Mouse (Mus musculus) right cerebral cortex, adult 2 months (tissue): ENCODE measurements at regions not wholly inside any gene's neighbourhood (a gene's known extent, or its start where the extent isn't known, plus 50 kb on each side); places are given as distances from the start of the nearest gene placed in this dataset.

Experiments used
- DNase-seq, 2 experiments: peaks; one replicate each; pipeline ENCODE4 v3.0.0; 2021 to 2022; ENCODE audit warnings: low spot score in 2 of 2

DNA sequence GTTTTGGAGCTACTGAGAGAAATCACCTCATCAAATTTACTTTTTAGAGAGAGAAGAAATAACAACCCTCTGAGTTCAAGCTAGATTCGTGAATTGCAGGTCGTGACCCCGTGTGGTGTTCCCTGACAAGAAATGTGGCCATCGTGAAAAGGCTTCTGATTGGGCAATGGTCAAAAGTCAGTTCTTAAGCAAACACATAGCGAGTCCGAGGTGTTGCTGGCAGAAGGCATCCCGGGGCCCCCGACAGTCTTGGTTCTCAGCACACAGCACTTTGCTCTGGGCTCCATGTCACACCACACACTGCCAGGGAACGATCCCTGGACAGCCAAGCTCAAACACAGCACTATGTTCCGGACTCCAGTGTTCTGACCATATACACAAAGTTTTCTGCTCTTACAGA, 320.0 kb downstream of the Etnk1 start:
- DNase-seq: no peak

DNA sequence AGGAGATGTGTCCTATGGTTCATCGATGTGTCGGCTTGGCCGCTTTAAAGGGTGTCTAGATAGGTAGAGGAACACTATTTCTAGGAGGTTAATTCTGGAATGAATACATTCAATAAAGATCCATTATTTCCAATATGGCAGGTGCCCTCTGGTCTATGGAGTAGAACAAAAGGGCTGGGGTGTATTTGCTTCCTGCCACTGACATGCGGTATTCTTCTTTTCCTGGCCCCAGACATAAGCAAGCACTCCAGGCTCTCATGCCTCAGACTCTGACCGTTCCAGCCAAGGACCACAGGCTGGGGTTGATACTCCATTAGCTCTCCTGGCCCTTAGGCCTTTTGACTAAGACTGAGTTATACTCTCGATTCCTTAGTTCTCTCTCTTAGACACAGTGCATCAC, 323.0 kb downstream of the Etnk1 start:
- no peak for DNase-seq

DNA sequence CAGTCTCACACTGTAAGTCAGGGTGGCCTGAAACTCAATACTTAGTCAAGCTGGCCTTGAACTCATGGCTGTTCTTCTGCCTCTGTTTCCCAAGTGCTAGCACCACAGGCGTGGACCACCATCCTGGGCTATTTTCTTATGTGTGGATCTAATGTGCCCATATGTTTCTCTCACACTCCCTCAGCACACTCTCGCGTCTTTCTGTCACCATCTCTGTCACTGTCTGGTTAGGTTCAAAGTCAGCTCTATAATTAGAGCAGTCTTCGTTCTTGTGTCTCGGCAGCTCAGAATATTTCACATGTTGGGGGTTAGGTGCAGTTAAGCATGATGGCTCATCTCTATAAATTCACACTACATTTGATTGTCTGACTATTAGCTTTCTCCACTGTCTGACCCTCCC, 324.4 kb downstream of the Etnk1 start:
- DNase-seq: no peak

DNA sequence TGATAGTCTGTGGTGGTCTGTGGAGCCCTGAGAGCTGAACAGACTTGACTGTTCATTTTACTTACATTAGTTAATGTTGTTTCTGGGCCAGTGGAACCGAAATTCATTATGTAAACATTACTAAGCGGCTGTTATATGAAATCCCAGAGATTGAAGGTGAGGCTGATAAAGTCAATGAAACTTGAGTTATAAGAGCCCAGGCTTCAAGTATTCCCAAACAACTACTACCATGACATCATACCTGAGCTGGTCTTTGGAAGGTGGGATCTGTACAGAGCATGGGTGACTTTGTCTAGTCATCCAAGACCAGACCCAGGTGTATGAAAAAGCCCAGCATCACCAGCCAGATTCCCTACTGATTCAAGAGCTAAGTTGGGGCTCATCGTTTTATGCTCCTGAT, 326.5 kb downstream of the Etnk1 start:
- no peak for DNase-seq

DNA sequence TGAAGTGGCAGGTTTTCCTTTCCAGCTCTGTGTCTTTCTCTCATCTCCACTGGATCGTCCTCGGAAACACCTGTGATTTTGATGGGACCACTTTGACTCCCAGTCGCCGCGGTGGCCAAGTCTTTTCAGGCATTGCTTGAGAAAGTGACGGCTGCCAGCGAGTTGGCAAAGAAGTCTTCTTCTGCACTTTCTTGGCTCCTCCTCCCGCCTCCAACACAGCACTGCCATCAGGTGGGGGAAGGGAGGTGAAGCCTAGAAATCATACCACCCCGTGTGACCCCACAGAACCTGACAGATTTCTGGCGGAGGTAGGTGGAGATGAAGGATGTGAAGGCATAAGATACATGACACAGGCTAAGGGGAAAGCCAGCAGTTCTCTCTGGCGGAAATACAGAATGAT, 327.3 kb downstream of the Etnk1 start:
- DNase-seq: no peak

DNA sequence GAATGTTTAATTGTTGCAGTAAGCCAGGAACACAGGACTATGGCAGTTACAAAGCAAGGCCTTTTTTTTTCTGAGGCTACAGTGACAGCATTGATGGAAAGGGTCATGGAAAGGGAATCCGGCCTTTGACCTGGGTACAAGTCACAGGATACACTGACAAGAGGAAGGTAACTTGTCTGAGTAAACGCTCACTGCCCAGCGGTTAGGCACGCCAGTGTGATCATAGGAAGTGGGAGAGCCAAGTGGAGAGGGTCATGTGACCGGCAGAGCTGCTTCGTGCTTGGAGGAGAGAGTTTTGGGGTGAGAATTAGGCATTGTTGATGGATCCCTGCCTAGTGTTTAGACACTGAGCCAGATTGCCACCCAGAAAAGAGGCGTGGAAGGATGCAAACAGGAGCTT, 327.9 kb downstream of the Etnk1 start:
- DNase-seq: no peak

DNA sequence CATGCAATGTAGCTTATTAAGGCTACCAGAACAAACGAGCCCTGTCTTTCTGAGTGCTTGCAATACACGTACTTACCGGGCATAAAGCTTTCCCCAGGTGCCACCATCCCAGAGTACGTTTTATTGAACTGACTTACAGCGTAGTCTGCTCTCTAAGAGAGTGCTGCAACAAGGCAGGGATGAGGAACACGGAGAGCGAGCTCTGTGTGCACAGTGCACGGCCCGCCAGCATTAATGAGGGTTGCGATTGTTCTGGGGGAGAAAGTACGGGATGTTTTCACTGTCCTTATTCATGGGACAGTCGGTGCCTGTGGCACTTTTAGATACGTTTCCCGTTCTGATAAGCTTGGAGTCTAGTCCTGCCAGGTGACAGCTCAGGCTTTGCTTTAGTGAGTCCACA, 331.7 kb downstream of the Etnk1 start:
- DNase-seq: no peak

DNA sequence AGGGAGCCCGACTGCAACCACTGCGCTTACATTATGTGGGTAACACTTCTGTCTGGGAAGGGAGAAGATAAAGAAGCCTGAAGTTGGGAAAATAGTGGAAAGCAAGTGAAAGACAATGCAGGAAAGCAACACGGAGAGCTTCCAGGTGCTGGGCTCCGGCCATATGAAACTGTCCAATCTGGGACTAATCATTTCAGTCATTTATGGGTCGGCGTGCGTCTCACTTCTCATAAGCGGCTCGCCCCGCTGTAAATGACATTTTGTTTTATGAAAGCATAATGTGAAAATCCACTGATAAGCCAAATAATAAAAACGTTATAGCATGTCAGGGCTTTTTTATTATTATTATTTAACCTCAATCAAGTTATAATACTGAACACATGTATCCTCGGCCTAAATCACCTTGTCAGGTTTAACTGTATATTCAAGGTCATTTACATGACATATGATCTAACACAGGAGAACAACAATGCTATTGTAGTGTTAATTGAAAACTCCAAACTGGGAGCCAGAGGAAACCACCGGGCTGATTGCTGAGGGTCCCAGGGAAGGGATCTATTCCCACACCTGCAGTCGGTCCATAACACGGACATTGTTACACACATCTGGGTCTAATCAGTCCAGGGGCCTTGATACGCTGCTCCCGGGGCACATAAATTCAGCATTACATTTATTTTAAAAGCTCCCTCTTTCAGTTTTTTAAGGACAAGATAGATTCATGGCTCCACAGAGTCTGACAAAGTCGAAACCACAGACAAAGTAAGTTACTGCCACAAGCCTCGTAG, 332.4 kb downstream of the Etnk1 start:
- DNase-seq: no peak

DNA sequence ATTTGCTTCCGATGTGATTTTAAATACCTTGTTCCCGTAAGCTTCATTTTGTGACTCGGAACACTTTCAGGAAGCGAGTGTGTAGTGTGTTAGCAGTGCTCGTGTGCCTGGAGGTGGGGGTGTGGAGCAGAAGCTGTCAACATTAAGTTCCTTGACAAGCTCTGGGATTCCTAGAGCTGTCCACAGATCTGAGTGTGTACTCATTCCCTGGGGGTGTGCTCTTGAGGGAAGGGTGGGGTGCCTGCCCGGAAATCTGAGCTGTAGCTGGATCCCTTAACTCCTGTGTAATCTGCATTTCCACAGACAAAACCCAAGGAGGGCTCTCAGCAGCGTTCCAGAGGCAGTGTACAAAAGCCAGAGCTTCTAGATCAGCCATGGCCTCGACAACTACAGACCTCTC, 335.8 kb downstream of the Etnk1 start:
- no peak for DNase-seq

DNA sequence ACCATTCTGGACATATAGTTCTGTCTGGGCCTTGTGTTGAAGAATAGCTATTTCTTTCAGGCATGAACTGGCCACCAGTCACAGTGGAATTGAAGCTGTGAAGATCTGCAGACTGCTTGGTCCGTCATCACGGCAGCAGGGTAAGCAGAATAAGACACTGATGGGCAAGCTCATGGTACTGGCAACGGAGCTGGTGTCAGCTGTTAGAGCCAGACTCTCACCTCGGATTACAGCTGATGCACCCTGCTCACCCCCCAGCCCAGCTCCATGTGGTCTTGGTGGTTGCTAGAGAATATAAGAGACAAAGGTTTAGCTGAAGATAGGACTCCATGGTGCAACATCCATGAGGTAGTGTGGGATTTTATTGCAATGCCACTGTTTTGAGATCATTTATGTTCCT, 336.9 kb downstream of the Etnk1 start:
- DNase-seq: no peak

DNA sequence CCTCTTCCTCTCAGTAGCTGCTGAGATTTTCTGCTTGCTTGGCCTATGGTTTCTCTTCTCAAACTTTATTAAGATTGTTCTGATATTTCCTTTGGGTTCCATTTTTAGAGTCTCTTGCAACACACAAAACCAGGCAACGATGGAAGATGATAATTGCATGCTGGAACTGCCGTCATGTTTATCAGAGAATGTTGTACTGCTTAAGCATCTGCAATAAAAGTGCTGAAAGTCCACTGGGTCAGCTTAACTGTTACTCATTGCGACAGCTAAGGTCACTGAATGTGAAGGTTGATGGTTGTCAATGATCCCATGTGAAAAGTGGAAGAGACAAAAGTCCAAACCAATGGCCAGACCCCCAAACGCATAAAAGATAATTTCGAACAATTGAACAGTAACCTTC, 346.4 kb downstream of the Etnk1 start:
- no peak for DNase-seq

DNA sequence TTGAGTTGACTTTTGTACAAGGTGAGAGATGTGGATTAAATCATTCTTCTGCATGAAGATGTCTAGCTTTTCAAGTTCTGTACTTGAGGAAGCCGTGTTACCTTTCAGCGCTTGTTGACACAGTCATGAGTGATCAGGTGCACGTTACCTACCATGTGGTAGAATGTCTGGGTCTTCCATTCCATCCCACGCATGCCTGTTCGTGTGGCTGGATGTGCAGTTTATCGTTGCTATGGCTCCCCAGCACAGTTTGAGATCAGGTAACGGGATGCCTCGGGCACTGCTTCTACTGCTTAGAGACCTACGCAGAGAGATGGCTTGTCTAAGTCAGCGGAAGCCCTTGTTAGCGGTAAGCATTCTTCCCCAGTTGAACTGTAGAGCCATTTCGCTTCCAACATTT, 348.1 kb downstream of the Etnk1 start:
- DNase-seq: no peak

DNA sequence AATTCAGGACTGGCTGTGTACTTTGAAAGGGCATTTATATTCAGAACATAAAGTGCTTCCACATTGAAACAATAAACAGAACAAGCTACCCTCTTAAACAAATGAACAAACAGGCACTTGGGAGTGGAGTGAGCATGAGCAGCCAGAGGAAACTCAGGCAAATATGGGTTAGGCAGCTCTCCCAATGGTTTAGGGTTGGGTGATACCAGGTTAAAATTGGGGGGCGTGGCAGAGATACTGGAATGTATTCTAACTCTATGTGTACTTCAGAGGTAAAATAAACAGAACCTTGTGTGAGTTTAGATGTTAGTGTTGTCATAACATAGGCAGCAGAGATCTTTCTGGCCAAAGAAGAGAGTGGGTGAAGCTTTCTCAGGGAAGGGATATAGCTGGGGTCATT, 349.7 kb downstream of the Etnk1 start:
- no peak for DNase-seq

DNA sequence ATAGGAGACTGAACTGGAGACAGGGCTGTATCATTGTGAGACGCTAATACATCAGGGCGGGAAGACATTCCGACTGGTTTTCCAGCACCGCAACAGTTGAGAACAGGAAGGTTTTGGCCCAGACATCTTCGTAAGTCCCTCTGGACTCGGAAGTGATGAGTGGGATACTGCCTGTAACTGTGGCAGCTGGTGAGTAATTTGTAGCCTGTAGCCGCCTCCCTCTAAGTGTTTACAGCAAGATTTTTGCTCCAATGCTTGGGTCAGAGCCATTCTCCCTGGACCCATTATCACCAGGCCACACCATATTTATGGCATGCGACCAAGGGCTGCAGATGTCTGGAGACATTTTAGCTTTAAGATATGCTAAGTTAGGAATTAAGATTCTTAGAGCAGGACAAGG, 351.5 kb downstream of the Etnk1 start:
- no peak for DNase-seq

DNA sequence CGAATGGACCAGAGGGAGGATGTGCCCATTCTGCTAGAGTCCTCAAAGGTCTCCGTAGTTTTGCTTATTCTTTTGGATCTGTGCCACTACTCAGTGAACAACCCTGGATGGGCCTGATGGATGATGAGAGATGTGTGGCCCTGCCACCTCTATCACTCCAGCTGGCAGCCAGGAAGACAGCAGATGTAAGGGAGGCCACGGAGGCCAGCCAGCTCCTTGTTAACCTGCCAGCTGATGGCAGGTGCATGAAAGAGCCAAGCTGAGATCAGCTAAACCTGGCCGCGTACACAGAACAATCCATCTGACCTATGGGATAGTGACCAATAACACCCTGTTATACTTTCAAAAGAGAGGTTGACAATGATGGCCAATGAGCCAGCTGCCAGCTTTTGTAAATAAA, 352.6 kb downstream of the Etnk1 start:
- no peak for DNase-seq

DNA sequence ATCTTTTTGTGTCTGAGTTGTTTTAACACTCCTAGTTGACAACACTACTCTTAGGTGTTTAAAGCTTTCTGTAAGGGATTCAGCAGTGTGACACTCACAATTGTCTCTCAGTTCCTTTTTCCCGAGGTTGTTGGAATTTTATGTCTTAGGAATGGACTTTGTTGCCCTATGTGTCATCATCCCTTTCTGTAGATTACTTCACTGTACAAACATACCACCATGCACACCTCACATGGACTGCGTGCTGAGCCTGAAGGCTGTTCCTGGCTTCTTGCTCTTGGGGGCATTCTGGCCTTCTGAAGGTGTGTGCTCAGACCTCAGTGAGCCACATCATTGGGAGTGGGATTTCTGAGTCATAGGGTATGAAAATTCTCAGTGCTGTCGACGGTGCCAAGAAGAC, 358.1 kb downstream of the Etnk1 start:
- no peak for DNase-seq

DNA sequence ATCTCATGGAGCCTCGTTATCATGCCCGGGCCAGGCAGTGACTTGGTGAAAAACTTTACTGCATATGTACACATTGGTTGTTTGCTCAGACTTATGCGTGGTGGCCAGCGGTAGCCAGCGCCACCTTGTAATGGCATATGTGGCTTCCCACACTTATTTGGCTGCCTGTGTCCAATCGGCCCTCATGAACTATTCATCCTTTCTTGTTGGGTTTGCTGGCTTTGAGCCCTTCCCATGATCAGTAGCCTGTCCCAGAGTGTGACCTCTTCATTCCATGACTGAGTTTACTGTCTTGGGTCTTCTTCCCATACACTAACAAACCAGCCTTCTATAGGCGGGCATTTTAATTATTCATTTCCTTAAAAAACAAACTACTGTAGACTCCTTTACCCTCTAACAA, 361.9 kb downstream of the Etnk1 start:
- no peak for DNase-seq

DNA sequence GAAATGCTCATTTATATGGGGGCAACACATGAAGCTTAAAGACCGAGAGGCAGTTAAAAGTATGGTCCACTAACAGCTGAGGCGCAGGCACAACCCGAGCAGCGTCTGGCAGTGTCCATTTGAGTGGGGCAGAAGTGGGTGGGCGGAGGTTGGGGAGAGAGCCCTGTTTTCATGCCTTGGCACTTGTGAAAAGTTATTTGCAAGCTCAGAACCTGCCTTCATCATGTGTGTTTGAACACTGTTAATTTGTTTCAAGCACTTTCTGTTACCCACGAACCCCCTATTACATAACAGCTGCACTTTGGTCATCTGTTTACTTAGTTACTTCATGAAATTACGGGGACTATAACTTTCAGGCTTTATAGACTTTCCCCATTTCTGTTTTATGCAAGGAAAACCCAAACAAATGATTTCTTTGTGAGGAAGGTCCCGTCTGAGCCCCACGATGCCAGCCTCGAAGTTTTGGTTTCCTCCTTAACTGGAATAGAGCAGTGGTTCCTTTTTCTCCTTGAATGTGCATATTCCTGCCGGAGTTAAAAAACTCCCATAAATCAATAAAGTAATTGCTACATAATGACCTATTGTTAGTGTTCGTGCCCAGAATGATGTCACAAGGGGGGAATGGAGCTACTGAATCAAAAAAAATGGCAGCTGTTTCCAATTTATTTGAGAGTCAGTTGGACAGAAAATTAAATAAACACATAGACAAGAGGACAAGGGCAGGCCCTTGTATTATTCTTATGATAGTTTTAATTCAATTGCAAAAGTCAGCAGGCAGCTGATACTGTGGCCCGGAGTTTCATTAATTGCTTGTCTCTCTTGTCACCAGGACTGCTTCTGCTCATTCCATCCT, 363.6 kb downstream of the Etnk1 start:
- no peak for DNase-seq

DNA sequence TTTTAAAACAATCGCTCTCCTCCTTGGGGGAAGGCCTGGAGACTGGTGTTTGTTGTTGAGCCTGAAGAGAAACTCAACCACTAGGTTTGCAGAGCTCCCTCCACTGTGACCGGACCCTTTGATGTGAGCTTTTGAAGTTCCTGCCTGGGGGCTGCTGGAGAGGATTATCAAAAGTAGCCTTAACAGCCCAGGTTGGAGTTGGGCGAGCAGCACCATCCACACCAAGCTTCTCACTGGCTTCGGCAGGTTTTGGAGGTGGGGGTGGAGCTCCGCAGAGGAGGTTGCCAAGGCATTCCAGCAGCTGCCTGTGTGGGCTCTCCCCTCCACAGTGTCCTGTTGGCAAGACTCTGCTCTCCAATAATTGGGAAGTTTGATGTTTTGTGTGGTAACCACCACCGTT, 364.5 kb downstream of the Etnk1 start:
- DNase-seq: peak in 1 of 2 experiments; percentile 25

DNA sequence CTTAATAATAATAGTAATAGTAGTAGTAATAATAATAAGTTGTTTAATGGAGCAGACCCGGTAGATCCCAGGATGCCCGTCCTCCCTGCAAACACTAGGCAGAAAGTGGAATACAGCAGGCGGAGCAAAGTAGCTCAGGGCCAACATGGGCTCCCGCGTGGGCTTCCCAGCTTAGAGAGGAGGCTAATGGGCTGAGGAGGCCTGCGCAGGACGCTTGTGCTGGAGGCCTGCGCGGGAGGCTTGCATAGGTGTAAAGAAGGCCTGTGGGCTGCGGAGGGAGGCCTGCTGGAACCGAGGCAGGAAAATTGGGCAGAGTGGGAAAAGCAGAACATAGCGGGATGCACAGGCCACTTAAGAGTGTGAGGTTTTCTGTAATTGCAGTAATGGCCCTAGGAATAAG, 365.4 kb downstream of the Etnk1 start:
- no peak for DNase-seq

DNA sequence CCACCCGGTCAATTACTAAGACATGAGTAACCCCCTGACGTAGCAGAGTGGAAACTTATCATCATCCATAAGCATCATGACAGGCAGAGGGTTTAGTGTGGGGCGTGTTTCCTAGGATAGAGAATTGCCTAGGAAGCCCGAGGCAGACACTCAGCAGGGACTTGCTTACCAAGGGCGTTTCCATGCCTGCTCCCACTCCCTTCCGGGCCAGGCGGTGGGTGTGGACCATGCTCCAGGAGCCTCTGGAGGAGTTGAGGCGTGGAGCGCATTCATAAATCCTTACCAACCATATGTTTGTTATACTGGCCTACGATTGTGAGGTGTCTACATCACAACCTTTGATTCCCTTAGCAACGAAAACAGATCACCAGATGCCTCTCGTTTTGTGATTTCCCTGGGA, 368.2 kb downstream of the Etnk1 start:
- DNase-seq: peak; percentile 46 to 63

DNA sequence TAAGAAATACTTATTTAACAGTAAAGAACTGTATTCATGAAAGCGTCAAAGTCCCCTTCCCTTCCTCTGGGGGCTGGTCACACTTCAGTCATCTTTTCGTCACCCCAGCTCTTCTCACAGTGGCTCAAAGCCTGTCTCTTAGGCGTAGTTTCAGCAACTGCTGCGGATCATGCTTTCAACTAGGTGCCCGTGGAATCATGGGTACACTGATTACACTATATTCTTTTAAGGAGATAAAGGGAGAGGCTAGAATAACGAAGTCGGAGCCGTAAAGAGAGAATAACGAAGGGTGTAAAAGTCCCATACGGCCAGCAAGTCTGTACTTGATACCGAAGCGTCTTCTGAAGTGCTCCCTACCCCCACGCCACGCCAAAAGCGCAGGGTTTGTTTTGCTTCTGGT, 368.7 kb downstream of the Etnk1 start:
- peak; percentile 39 to 47 for DNase-seq

DNA sequence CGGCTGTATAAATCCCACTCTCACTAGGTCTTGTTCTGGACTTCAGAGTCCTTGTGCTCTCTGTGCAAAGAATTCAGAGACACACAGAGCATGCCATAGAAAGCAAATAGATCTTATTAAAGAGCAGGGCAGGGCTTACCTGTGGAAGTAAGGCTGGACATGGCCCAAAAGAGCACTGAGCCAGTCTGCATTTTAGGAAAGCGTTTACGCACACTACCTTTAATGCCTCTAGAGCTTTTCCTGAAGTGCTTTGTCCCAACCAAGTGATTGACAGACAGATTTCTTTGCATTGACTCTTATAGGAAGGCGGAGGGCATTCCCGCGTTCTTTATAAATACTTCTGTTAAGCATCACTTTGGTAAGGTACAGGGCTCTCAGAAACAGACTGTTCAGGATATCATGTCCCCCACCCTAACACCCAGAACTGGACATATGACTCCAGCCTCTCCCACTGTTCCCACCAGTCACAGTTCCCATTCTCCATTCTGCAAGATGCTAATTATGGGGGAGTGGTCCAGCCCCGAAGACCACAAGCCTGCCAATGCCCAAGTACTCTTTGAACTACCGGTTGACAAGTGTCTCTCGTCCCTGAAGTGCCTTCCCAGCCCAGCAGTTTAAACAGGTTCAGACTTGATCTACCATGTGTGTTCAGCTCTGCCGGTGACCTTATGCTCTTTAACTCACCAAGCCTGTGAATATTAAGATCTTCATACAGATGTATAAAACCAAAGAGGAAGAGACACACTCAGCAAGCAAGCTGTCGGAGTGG, 369.7 kb downstream of the Etnk1 start:
- no peak for DNase-seq
